Mouse (Mus musculus) 3T3-L1 (cell line): Measurements from ENCODE around the gene Nono.

Experiments
- DNase-seq: peaks from one replicate; pipeline ENCODE4 v3.0.0-alpha.2; 2015; ENCODE audit warnings: low read depth, low spot score

The Nono gene

DNA sequence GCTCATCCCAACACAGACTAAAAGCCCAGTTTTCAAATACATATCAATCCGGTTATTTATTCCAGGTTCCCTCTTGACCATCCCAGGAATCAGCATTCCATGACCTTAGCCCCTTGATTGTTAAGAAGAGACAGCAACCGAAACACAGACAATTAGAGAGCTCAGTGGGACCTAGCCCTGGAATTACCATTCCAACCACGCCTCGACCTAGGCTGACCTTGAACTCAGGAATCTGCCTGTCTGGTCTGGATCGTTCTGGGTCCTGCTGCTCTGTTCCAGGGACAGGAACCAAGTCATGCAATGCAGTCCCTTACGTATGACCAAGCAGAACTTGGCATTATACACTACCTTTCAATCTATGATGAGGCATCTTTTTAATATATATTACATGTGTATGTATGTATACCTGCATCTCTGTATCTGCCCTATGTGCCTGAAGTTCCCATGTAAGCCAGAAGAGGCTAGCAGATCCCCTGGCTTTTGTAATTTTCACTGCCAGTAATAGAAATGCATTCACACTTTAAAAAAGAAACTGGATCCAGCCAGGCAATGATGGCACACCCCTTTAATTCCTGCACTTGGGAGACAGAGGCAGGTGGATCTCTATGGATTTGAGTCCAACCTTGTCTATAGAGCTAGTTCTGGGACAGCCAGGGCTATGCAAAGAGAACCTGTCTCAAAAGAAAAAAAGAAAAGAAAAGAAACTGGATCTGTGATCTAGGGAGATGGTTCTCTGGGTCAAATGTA is 52.7 kb downstream of the Nono start:
- DNase-seq = no peak

DNA sequence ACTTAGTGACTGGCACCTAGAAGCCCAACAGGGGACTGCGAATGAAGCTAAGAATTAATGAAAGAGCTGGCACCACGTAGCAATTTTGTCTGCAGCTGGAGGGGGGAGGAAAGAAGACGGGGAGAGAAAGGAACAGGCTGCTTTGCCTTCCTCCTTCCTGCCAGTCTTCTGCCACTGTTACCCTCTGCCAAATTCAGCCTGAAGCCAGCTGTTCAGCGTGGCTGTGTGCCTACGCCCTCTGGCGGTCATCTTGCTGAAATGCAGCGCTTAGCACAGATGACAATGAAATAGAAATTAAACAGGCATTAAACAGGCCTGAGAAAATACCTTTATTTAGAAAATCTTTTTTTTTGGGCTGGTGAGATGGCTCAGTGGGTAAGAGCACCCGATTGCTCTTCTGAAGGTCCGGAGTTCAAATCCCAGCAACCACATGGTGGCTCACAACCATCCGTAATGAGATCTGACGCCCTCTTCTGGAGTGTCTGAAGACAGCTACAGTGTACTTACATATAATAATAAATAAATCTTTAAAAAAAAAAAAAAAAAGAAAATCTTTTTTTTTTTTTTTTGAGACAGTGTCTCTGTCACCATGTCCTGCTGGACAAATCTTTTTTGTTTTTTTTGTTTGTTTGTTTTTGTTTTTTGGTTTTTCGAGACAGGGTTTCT is 57.5 kb downstream of the Nono start:
- peak; percentile 71 for DNase-seq
